Comparison of ENCODE assay signal across 8 mouse cellular contexts in genomic region chr11:105362946-105363597, GRCm38 (mm10).
DNase-seq lines count a peak whose midpoint lies in the region; ATAC-seq lines count a peak whose summit lies in the region.

No protein-coding gene starts in this region.

- no peaks in the 10 kb centered on the region for H3K9me3 ChIP-seq in hindbrain, embryonic 14.5 days (ENCODE audit: control insufficient read depth, low read length)

- peak overlapping the region; percentile 77 for H3K9ac ChIP-seq in hindbrain, embryonic 14.5 days

- peak; percentile 80 for ATAC-seq in hindbrain, embryonic 14.5 days (ENCODE audit: low FRiP score)

- DNase-seq in ZHBTc4 (ENCODE audit: low read depth, low spot score), result peak; percentile 78
- peak; percentile 78 for DNase-seq in cerebellum, postnatal 36 days
- DNase-seq in frontal cortex, postnatal 36 days (ENCODE audit: low spot score in 2 of 2), result peak; percentile 89 to 90
- DNase-seq in hindbrain, embryonic 14.5 days (ENCODE audit: low spot score), result peak; percentile 85
- peak; percentile 69 for DNase-seq in left cerebral cortex, adult 11 months (ENCODE audit: low spot score)
- peak; percentile 77 for DNase-seq in lung, postnatal 25 days (ENCODE audit: low spot score)
- peak; percentile 80 for DNase-seq in retina, postnatal 1 day
- peak; percentile 94 for DNase-seq in thymus, postnatal 4 days

- H3K4me3 ChIP-seq in hindbrain, embryonic 14.5 days (replicated peaks; ENCODE audit: low read length), result peak overlapping the region; percentile 43

- H3K4me1 ChIP-seq in hindbrain, embryonic 14.5 days (replicated peaks; ENCODE audit: control insufficient read depth, insufficient read depth, low read length), result peaks cover 24% of the 10 kb centered on the region

- no peaks in the 10 kb centered on the region for H3K27me3 ChIP-seq in hindbrain, embryonic 14.5 days (ENCODE audit: control insufficient read depth, insufficient read depth, low read length)

- peak overlapping the region; percentile 85 for H3K27ac ChIP-seq in hindbrain, embryonic 14.5 days

- WGBS in hindbrain, embryonic 14.5 days, result 2% methylated on average over 40 of the region's 40 CpGs

- no peaks in the 10 kb centered on the region for H3K36me3 ChIP-seq in hindbrain, embryonic 14.5 days (replicated peaks; ENCODE audit: control insufficient read depth, insufficient read depth)

- H3K4me2 ChIP-seq in hindbrain, embryonic 14.5 days (replicated peaks), result peak overlapping the region; percentile 71

Comparison
In these comparisons a context has a peak if more than half of its experiments do, and no peak if none do; other contexts are left out.
1. Peak in every context shown above with its lines: DNase-seq, ATAC-seq, H3K4me3 ChIP-seq and H3K27ac ChIP-seq.